Mouse (Mus musculus): ENCODE measurements at regions not wholly inside any gene's neighbourhood (a gene's known extent, or its start where the extent isn't known, plus 50 kb on each side); places are given as distances from the start of the nearest gene placed in this dataset.
"Not testable (repeated sequence)": the region's sequence is repeated elsewhere in the genome, so short reads cannot be mapped to it uniquely, and the experiment has no call there.

DNA sequence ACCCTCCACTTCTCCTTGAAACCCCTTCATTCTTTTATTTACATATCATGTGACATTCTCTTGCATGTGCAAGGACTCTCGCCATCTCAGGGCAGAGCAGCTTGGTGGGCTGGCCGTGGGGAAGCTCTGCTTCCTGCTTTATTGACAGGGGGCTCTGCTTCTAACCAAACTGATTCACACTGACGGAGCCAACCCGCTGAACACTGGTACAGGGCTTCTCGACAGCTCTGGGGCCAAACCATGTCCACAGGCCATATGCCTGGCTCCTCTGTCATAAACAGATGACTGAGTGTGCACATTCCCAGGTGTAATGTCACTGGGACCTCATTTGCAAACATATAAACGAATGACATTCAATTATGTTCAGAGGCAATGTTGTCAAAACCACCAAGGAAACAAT is 800.7 kb downstream of the Ttll7 start:
- TF ChIP-seq POLR2A (IDR thresholded peaks at IDR 0.05; ENCODE audit: borderline replicate concordance, extremely low read depth, low read depth, low read length) (no peak), CTCF (IDR thresholded peaks at IDR 0.05; ENCODE audit: insufficient read depth, low read length) (no peak)
- no peak overlapping the region for H3K4me3 ChIP-seq (replicated peaks; ENCODE audit: extremely low read depth, low read depth, low read length)
- no peak for DNase-seq
- no peaks in the 10 kb centered on the region for H3K4me1 ChIP-seq (ENCODE audit: control insufficient read depth, insufficient read depth, low read length)
- WGBS = 49% methylated on average over 6 of the region's 6 CpGs

DNA sequence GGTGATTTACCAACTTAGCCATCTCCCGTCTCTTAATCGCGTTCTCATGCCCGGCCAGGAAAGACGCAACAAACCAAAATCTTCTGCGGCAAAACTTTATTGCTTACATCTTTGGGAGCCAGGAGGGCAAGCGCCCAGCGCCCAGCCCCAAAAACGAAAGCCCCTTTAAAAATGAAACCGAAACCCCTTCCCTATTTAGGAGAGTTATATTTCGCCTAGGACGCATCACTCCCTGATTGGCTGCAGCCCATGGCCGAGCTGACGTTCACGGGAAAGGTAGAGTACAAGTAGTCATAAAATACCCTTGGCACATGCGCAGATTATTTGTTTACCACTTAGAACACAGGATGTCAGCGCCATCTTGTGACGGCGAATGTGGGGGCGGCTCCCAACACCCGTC is 783.3 kb downstream of the Ttll7 start:
- not testable (repeated sequence) for DNase-seq; H3K4me1 ChIP-seq (ENCODE audit: control insufficient read depth, insufficient read depth, low read length); H3K4me3 ChIP-seq (replicated peaks; ENCODE audit: extremely low read depth, low read depth, low read length)
- WGBS = 92% methylated on average over 21 of the region's 21 CpGs

DNA sequence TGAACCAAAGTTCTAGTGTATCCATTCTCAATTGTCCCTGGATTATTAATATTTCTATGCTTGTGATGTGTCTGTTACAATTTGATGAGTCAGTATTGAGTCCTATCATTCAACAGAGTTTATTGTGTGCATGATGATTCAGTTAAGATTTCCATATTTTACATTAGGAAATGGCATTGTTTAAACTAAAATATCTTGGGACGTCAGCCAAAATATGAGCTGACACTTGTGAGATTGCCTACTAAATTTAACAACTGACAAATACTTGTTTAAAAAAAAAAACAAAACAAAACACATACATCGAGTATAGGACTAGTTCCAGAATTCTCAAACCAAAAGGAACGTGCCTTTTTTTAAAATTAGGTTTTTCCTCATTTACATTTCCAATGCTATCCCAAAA is 779.0 kb downstream of the Ttll7 start:
- no peak overlapping the region for H3K4me3 ChIP-seq (replicated peaks; ENCODE audit: extremely low read depth, low read depth, low read length)
- TF ChIP-seq POLR2A (IDR thresholded peaks at IDR 0.05; ENCODE audit: borderline replicate concordance, extremely low read depth, low read depth, low read length) = no peak
- TF ChIP-seq CTCF (IDR thresholded peaks at IDR 0.05; ENCODE audit: insufficient read depth, low read length) = no peak
- DNase-seq = no peak
- H3K4me1 ChIP-seq (ENCODE audit: control insufficient read depth, insufficient read depth, low read length) = no peaks in the 10 kb centered on the region
- WGBS = 42% methylated on average over 3 of the region's 3 CpGs

DNA sequence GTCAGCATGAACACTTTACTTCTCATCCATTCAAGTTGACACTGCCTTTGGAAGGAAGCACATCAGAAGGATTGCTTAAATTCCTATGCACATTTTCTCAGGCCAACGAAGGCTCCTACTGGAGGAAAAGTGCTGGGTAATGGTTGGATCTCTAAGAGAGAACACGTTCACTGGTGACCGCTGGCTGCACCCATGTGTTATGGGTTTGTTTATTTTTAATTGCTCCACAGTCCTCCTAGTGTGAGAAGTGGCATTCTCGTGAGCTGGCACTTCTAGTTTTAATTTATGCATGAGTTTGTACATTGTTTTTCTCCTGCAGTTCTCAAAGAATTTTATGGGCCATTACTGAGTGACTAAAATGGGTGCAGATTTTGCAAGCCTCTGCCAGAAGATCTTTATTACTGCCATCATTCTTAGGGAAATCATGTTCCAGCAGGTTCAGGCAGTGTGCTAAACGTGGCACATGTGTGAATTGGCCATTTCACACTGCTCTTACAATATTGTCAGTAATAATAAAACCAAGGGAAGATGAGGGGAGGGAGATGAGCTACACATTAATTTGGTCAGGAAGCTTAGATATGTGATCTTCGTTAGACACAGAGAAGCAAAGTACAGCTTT is 731.6 kb downstream of the Ttll7 start:
- no peak for DNase-seq
- 43% methylated on average over 6 of the region's 6 CpGs for WGBS

DNA sequence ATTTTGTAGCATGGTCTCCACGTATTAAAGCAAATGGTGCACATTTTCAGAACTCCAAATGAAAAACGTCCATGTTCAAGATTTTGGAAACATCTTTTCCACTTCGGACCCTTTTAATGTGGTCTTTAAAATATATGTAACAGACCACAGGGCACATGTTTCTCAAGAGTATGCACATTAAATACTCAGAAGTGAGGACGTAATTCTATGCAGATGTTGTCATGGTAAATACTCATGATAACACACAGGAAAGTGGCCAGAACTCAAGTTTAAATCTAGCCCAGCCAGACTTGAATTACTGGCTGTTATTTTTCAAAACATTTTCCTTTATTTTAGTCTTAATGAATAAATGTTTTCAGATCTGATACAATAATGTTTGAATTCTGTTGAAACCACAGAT is 719.7 kb downstream of the Ttll7 start:
- WGBS = 71% methylated on average over 4 of the region's 4 CpGs
- TF ChIP-seq POLR2A (IDR thresholded peaks at IDR 0.05; ENCODE audit: borderline replicate concordance, extremely low read depth, low read depth, low read length) (no peak), CTCF (IDR thresholded peaks at IDR 0.05; ENCODE audit: insufficient read depth, low read length) (no peak)
- no peak for DNase-seq
- H3K4me3 ChIP-seq (replicated peaks; ENCODE audit: extremely low read depth, low read depth, low read length) = no peak overlapping the region
- no peaks in the 10 kb centered on the region for H3K4me1 ChIP-seq (ENCODE audit: control insufficient read depth, insufficient read depth, low read length)

More for the DNA sequence above, 731.6 kb downstream of the Ttll7 start:
- TF ChIP-seq POLR2A (IDR thresholded peaks at IDR 0.05; ENCODE audit: borderline replicate concordance, extremely low read depth, low read depth, low read length) (no peak), CTCF (IDR thresholded peaks at IDR 0.05; ENCODE audit: insufficient read depth, low read length) (no peak)
- H3K4me3 ChIP-seq (replicated peaks; ENCODE audit: extremely low read depth, low read depth, low read length) = no peak overlapping the region
- no peaks in the 10 kb centered on the region for H3K4me1 ChIP-seq (ENCODE audit: control insufficient read depth, insufficient read depth, low read length)

DNA sequence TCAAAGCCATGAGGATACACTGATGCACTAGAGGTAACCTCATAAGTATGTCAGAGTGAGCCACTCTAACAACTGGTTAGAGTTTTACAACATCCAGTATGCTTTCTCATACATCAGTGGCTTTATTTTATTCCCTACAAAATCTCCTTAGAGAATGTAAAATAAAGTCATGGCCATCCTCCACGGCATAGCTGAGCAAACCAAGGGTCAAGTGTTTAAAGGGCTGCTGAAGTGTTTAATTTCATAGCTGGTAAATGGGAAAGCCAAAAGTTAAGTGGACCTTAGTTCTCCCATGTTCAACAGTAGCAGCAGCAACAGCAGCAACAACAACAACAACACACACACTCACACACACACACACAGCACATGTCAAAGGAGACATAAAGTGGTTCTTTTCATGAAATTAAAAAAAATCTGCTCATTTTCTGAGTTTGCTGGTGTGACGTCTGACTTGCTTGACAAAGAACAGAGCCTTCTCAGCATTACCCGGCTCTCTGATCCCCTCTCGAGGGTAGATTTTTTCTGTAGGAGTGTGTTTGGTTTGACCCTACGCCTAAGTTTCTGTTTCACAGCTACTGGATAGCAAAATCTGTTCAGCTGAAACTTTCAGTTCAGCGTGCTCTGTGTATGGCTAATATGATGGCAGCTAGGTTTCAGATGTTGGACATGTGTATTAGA is 693.3 kb downstream of the Ttll7 start:
- no peak for DNase-seq
- Histone ChIP-seq H3K4me1 (ENCODE audit: control insufficient read depth, insufficient read depth, low read length) (no peaks in the 10 kb centered on the region), H3K4me3 (replicated peaks; ENCODE audit: extremely low read depth, low read depth, low read length) (no peak overlapping the region)
- TF ChIP-seq CTCF (IDR thresholded peaks at IDR 0.05; ENCODE audit: insufficient read depth, low read length) (no peak), POLR2A (IDR thresholded peaks at IDR 0.05; ENCODE audit: borderline replicate concordance, extremely low read depth, low read depth, low read length) (no peak)
- 56% methylated on average over 6 of the region's 6 CpGs for WGBS

DNA sequence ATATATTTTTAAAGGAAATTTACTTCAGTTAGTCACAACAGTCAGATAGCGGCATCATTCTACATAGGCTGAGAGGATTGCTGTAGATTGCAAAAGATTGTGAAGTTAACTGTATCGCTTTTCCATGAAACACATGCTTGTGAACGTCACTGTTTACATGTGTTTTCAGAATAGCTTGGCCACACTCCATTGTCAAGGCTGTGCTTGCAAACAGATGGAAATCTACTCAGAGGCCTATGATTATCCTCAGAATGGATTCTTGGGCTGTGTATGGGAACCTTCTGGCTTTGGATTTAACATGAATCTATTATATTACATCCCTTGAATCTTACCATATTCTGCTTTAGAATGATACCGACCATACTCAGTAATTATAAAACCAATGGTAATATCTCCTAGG is 690.1 kb downstream of the Ttll7 start:
- Histone ChIP-seq H3K4me1 (ENCODE audit: control insufficient read depth, insufficient read depth, low read length) (no peaks in the 10 kb centered on the region), H3K4me3 (replicated peaks; ENCODE audit: extremely low read depth, low read depth, low read length) (no peak overlapping the region)
- DNase-seq = no peak
- WGBS = 81% methylated on average over 4 of the region's 4 CpGs
- TF ChIP-seq CTCF (IDR thresholded peaks at IDR 0.05; ENCODE audit: insufficient read depth, low read length) (no peak), POLR2A (IDR thresholded peaks at IDR 0.05; ENCODE audit: borderline replicate concordance, extremely low read depth, low read depth, low read length) (no peak)

DNA sequence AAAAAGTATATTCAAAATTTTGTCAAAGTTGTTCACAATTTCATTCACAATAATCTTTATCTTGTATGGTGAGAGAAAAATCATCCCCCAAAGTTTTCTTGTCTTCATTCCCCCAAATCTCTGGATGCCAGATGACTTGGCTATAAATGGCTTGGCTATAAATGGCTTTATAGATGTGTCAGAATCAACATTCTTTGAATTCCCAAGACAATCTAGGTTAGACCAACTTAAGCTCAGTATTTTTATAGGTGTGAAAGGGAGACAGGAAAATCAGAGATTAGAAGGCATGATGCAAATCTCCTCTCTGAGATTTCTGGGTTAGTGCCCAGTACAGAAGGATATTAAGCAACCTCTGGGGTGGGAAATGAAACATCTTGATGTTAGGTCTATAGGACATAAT is 685.4 kb downstream of the Ttll7 start:
- Histone ChIP-seq H3K4me3 (replicated peaks; ENCODE audit: extremely low read depth, low read depth, low read length) (no peak overlapping the region), H3K4me1 (ENCODE audit: control insufficient read depth, insufficient read depth, low read length) (no peaks in the 10 kb centered on the region)
- TF ChIP-seq POLR2A (IDR thresholded peaks at IDR 0.05; ENCODE audit: borderline replicate concordance, extremely low read depth, low read depth, low read length) (no peak), CTCF (IDR thresholded peaks at IDR 0.05; ENCODE audit: insufficient read depth, low read length) (no peak)
- DNase-seq = no peak

DNA sequence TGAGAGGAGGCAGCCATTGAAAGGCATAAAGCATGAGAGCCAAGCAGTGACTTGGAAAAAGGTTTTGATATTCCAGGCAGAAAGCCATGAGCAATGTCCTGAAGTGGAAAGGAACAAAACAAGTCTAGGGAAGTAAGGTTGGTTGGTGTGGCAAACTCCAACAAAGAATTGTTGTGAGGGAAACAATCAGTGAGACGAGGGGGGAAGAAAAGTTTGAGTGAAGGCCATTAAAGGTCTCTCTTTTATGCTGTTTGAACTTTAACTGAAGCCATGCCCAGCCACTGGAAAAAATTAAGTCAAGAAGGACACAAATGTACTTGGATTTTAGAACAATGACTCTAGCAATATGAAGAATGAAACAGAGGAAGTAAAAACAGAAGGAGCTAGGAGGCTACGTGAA is 680.0 kb downstream of the Ttll7 start:
- H3K4me3 ChIP-seq (replicated peaks; ENCODE audit: extremely low read depth, low read depth, low read length) = no peak overlapping the region
- 56% methylated on average over 2 of the region's 2 CpGs for WGBS
- no peak for TF ChIP-seq POLR2A (IDR thresholded peaks at IDR 0.05; ENCODE audit: borderline replicate concordance, extremely low read depth, low read depth, low read length)
- TF ChIP-seq CTCF (IDR thresholded peaks at IDR 0.05; ENCODE audit: insufficient read depth, low read length) = no peak
- DNase-seq = no peak
- H3K4me1 ChIP-seq (ENCODE audit: control insufficient read depth, insufficient read depth, low read length) = no peaks in the 10 kb centered on the region

DNA sequence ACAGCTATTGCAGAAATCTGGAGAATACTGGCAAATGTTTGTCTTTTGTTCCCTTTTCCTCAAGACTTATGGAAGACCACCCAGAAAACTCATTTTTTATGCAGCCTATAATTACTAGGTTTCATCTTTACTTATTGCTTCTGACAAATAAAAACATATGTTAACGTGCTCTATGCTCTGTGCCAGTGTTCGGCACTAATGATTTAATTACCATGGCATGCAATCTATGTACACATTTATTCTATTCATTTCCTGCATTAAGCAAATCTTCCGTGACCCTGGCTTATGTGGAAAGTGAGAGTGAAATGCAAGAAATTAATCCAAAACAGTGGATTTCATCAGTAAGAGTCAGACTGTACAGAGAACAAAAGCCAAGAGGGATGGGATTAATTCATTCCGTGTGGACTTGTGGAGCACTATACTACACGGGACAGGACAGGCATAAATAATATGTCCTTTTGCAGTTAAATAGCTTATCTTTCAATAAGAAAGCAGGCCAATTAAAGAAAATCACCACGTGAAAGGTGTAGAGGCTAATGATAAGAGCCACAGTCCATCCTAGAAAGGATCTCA is 679.5 kb downstream of the Ttll7 start:
- H3K4me1 ChIP-seq (ENCODE audit: control insufficient read depth, insufficient read depth, low read length) = no peaks in the 10 kb centered on the region
- no peak for TF ChIP-seq CTCF (IDR thresholded peaks at IDR 0.05; ENCODE audit: insufficient read depth, low read length)
- TF ChIP-seq POLR2A (IDR thresholded peaks at IDR 0.05; ENCODE audit: borderline replicate concordance, extremely low read depth, low read depth, low read length) = no peak
- H3K4me3 ChIP-seq (replicated peaks; ENCODE audit: extremely low read depth, low read depth, low read length) = no peak overlapping the region
- no peak for DNase-seq
- 66% methylated on average over 6 of the region's 6 CpGs for WGBS
